Mouse (Mus musculus) forebrain, embryonic 11.5 days (tissue): Measurements from ENCODE around the gene Lpp. TPM values are rescaled to one million over a fixed set of nuclear protein-coding genes. Genes with fewer than 3 reads are reported as not detected.

Experiments
- ATAC-seq: fragments of 200-750 bp; cut with Nextera tagmentation; replicated peaks from 2 replicates; pipeline ENCODE4 v1.8.0; 2017; ENCODE audit warnings: moderate TSS enrichment; ENCODE audit not compliant: low FRiP score
- DNase-seq: peaks from one replicate; pipeline ENCODE4 v3.0.0-alpha.2; 2017; ENCODE audit warnings: low spot score
- H3K27ac ChIP-seq: fragments of 300-500 bp; sonication (generic); 2 replicates; pipeline ENCODE4 v1.5.1; 2014; ENCODE audit warnings: low read depth, low read length
- H3K27me3 ChIP-seq: fragments of 300-500 bp; sonication (generic); 2 replicates; pipeline ENCODE4 v1.6.1; 2014; ENCODE audit warnings: mild to moderate bottlenecking, low read length, mixed read lengths; ENCODE audit not compliant: control insufficient read depth, insufficient read depth
- H3K36me3 ChIP-seq: fragments of 300-500 bp; sonication (generic); 2 replicates; pipeline ENCODE4 v1.6.1; 2014; ENCODE audit warnings: mild to moderate bottlenecking, low read length, moderate library complexity, mixed read lengths; ENCODE audit not compliant: control insufficient read depth, insufficient read depth
- H3K4me1 ChIP-seq: fragments of 300-500 bp; sonication (generic); replicated peaks from 2 replicates; pipeline ENCODE4 v1.6.1; 2014; ENCODE audit warnings: low read length, mixed read lengths; ENCODE audit not compliant: control insufficient read depth, insufficient read depth
- H3K4me2 ChIP-seq: fragments of 300-500 bp; sonication (generic); 2 replicates; pipeline ENCODE4 v1.6.1; 2014; ENCODE audit warnings: low read depth, mild to moderate bottlenecking, low read length, moderate library complexity, mixed read lengths; ENCODE audit not compliant: severe bottlenecking
- H3K4me3 ChIP-seq: fragments of 300-500 bp; sonication (generic); 2 replicates; pipeline ENCODE4 v1.5.1; 2014; ENCODE audit warnings: low read depth, low read length
- H3K9ac ChIP-seq: fragments of 300-500 bp; sonication (generic); 2 replicates; pipeline ENCODE4 v1.6.1; 2014; ENCODE audit warnings: low read length
- H3K9me3 ChIP-seq: fragments of 300-500 bp; sonication (generic); 2 replicates; pipeline ENCODE4 v1.6.1; 2016; ENCODE audit warnings: low read length, mixed read lengths; ENCODE audit not compliant: control insufficient read depth
- whole genome bisulfite sequencing: fragments of 180-500 bp; shearing (Covaris S2); extraction: QIAGEN DNeasy Blood & Tissue Kit; methylation state at CpG from one replicate; pipeline ENCODE4 v1.1.7; 2014; 5-methylcytosine and 5-hydroxymethylcytosine counted together
- polyA plus RNA-seq: library from polyadenylated mRNA; unstranded; fragments of >200 nt; fragmentation: Nextera tagmentation; extraction: Ambion mirVana; gene quantifications from 2 replicates; pipeline ENCODE4 v1.2.1, GENCODE M21; 2014

Lpp gene
- 20.4 and 22.1 TPM in 2 replicates for polyA plus RNA-seq

- DNase-seq (peak; percentile 91), ATAC-seq (peak; percentile 86)
- H3K36me3 ChIP-seq = no peaks in the 10 kb centered on the region
- no peaks in the 10 kb centered on the region for H3K27me3 ChIP-seq
- H3K4me1 ChIP-seq = peaks cover 5% of the 10 kb centered on the region; the same call in 1 of the 2 replicates
- peak within 1 kb of the TSS; percentile 75 for H3K4me2 ChIP-seq
- peak within 1 kb of the TSS; percentile 89 for H3K4me3 ChIP-seq
- H3K9me3 ChIP-seq = no peaks in the 10 kb centered on the region
- 2% methylated on average over 42 of the region's 42 CpGs for WGBS
- peak within 1 kb of the TSS; percentile 90 for H3K9ac ChIP-seq
- H3K27ac ChIP-seq = peak within 1 kb of the TSS; percentile 77
Observed at GRCm38 (mm10) chr16:24392651-24393555, at the start of gene Lpp. Gene Lpp, plus strand, starts transcription at chr16:24393507.

- Histone ChIP-seq H3K36me3 (no peaks in the 10 kb centered on the region), H3K4me3 (no peak overlapping the region), H3K27ac (no peak overlapping the region), H3K9me3 (no peaks in the 10 kb centered on the region), H3K4me1 (no peaks in the 10 kb centered on the region), H3K4me2 (no peak overlapping the region), H3K27me3 (no peaks in the 10 kb centered on the region), H3K9ac (no peak overlapping the region)
- no peak for ATAC-seq
- DNase-seq = no peak
- 66% methylated on average over 21 of the region's 21 CpGs for WGBS
Observed at GRCm38 (mm10) chr16:24347582-24348411, 45.5 kb upstream of the Lpp start.

- no peak for ATAC-seq
- no peaks in the 10 kb centered on the region for H3K9me3 ChIP-seq
- WGBS = 85% methylated on average over 6 of the region's 6 CpGs
Observed at GRCm38 (mm10) chr16:24350306-24350705, 43.0 kb upstream of the Lpp start.

GRCm38 (mm10) chr16:24350751-24351150 is 42.6 kb upstream of the Lpp start:
- no peaks in the 10 kb centered on the region for H3K9me3 ChIP-seq
- no peaks in the 10 kb centered on the region for H3K36me3 ChIP-seq
- H3K27me3 ChIP-seq = no peaks in the 10 kb centered on the region
- H3K27ac ChIP-seq = no peak overlapping the region
- no peaks in the 10 kb centered on the region for H3K4me1 ChIP-seq
- DNase-seq (no peak), ATAC-seq (no peak)
- no peak overlapping the region for H3K4me2 ChIP-seq
- no peak overlapping the region for H3K4me3 ChIP-seq
- no peak overlapping the region for H3K9ac ChIP-seq
- 86% methylated on average over 6 of the region's 6 CpGs for WGBS

More at GRCm38 (mm10) chr16:24350306-24350705, 43.0 kb upstream of the Lpp start:
- Histone ChIP-seq H3K4me1 (no peaks in the 10 kb centered on the region), H3K4me2 (no peak overlapping the region), H3K9ac (no peak overlapping the region), H3K27me3 (no peaks in the 10 kb centered on the region), H3K36me3 (no peaks in the 10 kb centered on the region), H3K27ac (no peak overlapping the region), H3K4me3 (no peak overlapping the region)
- DNase-seq = no peak

- no peak for ATAC-seq
- no peak overlapping the region for H3K4me3 ChIP-seq
- H3K27me3 ChIP-seq = no peaks in the 10 kb centered on the region
- no peak overlapping the region for H3K27ac ChIP-seq
- H3K9ac ChIP-seq = no peak overlapping the region
- no peaks in the 10 kb centered on the region for H3K36me3 ChIP-seq
- H3K4me2 ChIP-seq = no peak overlapping the region
- 97% methylated on average over 1 of the region's 1 CpGs for WGBS
- no peaks in the 10 kb centered on the region for H3K4me1 ChIP-seq
- DNase-seq = no peak
- H3K9me3 ChIP-seq = no peaks in the 10 kb centered on the region
Observed at GRCm38 (mm10) chr16:24351811-24352210, 41.5 kb upstream of the Lpp start.

GRCm38 (mm10) chr16:24353816-24354215 is 39.5 kb upstream of the Lpp start:
- H3K4me2 ChIP-seq = no peak overlapping the region
- no peak for ATAC-seq
- no peaks in the 10 kb centered on the region for H3K36me3 ChIP-seq
- no peaks in the 10 kb centered on the region for H3K4me1 ChIP-seq
- H3K27ac ChIP-seq = no peak overlapping the region
- H3K27me3 ChIP-seq = no peaks in the 10 kb centered on the region
- H3K4me3 ChIP-seq = no peak overlapping the region
- DNase-seq = no peak
- WGBS = 7% methylated on average over 3 of the region's 3 CpGs
- no peaks in the 10 kb centered on the region for H3K9me3 ChIP-seq
- H3K9ac ChIP-seq = no peak overlapping the region

GRCm38 (mm10) chr16:24361667-24362066 is 31.6 kb upstream of the Lpp start:
- DNase-seq = no peak
- Histone ChIP-seq H3K36me3 (no peaks in the 10 kb centered on the region), H3K27me3 (no peaks in the 10 kb centered on the region), H3K9ac (no peak overlapping the region), H3K27ac (no peak overlapping the region), H3K4me2 (no peak overlapping the region), H3K4me3 (no peak overlapping the region), H3K9me3 (no peaks in the 10 kb centered on the region), H3K4me1 (no peaks in the 10 kb centered on the region)
- WGBS = 89% methylated on average over 1 of the region's 1 CpGs
- ATAC-seq = no peak

- Histone ChIP-seq H3K36me3 (no peaks in the 10 kb centered on the region), H3K27me3 (no peaks in the 10 kb centered on the region), H3K9me3 (no peaks in the 10 kb centered on the region), H3K9ac (no peak overlapping the region), H3K27ac (no peak overlapping the region), H3K4me1 (no peaks in the 10 kb centered on the region), H3K4me2 (no peak overlapping the region), H3K4me3 (no peak overlapping the region)
- 88% methylated on average over 7 of the region's 7 CpGs for WGBS
- no peak for DNase-seq
- no peak for ATAC-seq
Observed at GRCm38 (mm10) chr16:24364030-24364687, 29.1 kb upstream of the Lpp start.
